Mouse (Mus musculus): ENCODE measurements around the gene Gm5089.

- TF ChIP-seq POLR2A (IDR thresholded peaks at IDR 0.05; ENCODE audit: borderline replicate concordance, extremely low read depth, insufficient read depth, insufficient read length, poor library complexity, severe bottlenecking) (no peak), CTCF (IDR thresholded peaks at IDR 0.05; ENCODE audit: borderline replicate concordance, extremely low read depth, insufficient read depth, insufficient read length) (no peak)
Observed at GRCm38 (mm10) chr14:122480355-122480754, 29.4 kb upstream of the Gm5089 start.
